13 mouse cellular contexts compared by ENCODE assay signal in genomic region chr7:4972321-4973047, GRCm38 (mm10). TPM values are rescaled to one million over a fixed set of nuclear protein-coding genes. Genes with fewer than 3 reads are reported as not detected.
DNase-seq lines count a peak whose midpoint lies in the region; ATAC-seq and TF ChIP-seq lines count a peak whose summit lies in the region.
"Had no signal": no experiment of that assay in that cellular context is flagged by ENCODE, and none has a peak within 500 bp of the region (broad histone marks: within the 10 kb centered on the region; RNA-seq: fewer than 3 reads in every experiment).

No protein-coding gene starts in this region.

- intact Hi-C loops in gastrocnemius, postnatal 36 days (cut with DNase I), result no loop called here

- TF ChIP-seq CTCF in hindbrain, postnatal 0 days (IDR thresholded peaks at IDR 0.05; ENCODE audit: low read depth), result no peak
- no peak for TF ChIP-seq CTCF in Patski (IDR thresholded peaks at IDR 0.05)

- no peaks in the 10 kb centered on the region for H3K27me3 ChIP-seq in hindbrain, embryonic 15.5 days
- H3K27me3 ChIP-seq in hindbrain, postnatal 0 days (ENCODE audit: insufficient read depth, low read length), result no peaks in the 10 kb centered on the region
- no peaks in the 10 kb centered on the region for H3K27me3 ChIP-seq in Patski
- no peaks in the 10 kb centered on the region for H3K27me3 ChIP-seq in lung, embryonic 15.5 days

- no peak for DNase-seq in hindbrain, postnatal 0 days (ENCODE audit: low spot score)
- DNase-seq in Patski (ENCODE audit: low read depth, low spot score), result peak; percentile 9
- DNase-seq in gastrocnemius, postnatal 36 days, result peak; percentile 68 to 71
- DNase-seq in cerebellum, postnatal 36 days, result no peak
- no peak for DNase-seq in thymus, postnatal 14 days
- DNase-seq in c-Kit-positive CD71-positive TER-119-positive erythroid progenitor cells, embryonic 14.5 days (ENCODE audit: low spot score), result no peak
- DNase-seq: cerebellum, adult 11-12 months; thymus, postnatal 25 days had no signal

- no peaks in the 10 kb centered on the region for H3K4me1 ChIP-seq in hindbrain, embryonic 15.5 days (replicated peaks)
- no peaks in the 10 kb centered on the region for H3K4me1 ChIP-seq in hindbrain, postnatal 0 days (ENCODE audit: insufficient read depth, low read length)
- H3K4me1 ChIP-seq in lung, embryonic 15.5 days, result peaks cover 14% of the 10 kb centered on the region; the same call in 1 of the 2 replicates
- H3K4me1 ChIP-seq: limb, embryonic 13.5 days had no signal

- no peak overlapping the region for H3K9ac ChIP-seq in hindbrain, embryonic 15.5 days
- no peak overlapping the region for H3K9ac ChIP-seq in hindbrain, postnatal 0 days (replicated peaks; ENCODE audit: low read length)
- H3K9ac ChIP-seq in lung, embryonic 15.5 days, result no peak overlapping the region
- H3K9ac ChIP-seq: limb, embryonic 13.5 days had no signal

- H3K9me3 ChIP-seq in hindbrain, embryonic 15.5 days, result no peaks in the 10 kb centered on the region
- no peaks in the 10 kb centered on the region for H3K9me3 ChIP-seq in hindbrain, postnatal 0 days (ENCODE audit: low read length)
- H3K9me3 ChIP-seq in lung, embryonic 15.5 days, result no peaks in the 10 kb centered on the region

- 83% methylated on average over 18 of the region's 18 CpGs for WGBS in hindbrain, embryonic 15.5 days
- 75% methylated on average over 18 of the region's 18 CpGs for WGBS in hindbrain, postnatal 0 days
- 60% methylated on average over 18 of the region's 18 CpGs for WGBS in lung, embryonic 15.5 days

- POLR2A ChIA-PET in Patski (lab: Charles Lee), result no interaction called here

- no peak overlapping the region for H3K4me3 ChIP-seq in hindbrain, embryonic 15.5 days
- no peak overlapping the region for H3K4me3 ChIP-seq in hindbrain, postnatal 0 days (ENCODE audit: low read length)
- no peak overlapping the region for H3K4me3 ChIP-seq in lung, embryonic 15.5 days
- H3K4me3 ChIP-seq: limb, embryonic 13.5 days had no signal

- ATAC-seq in hindbrain, embryonic 15.5 days (ENCODE audit: low FRiP score, low read depth), result peak; percentile 30; the same call in 1 of the 2 replicates
- ATAC-seq in hindbrain, postnatal 0 days, result no peak
- ATAC-seq in Patski, result peak; percentile 92
- ATAC-seq in lung, embryonic 15.5 days (ENCODE audit: borderline replicate concordance, extremely low read depth, low FRiP score, low TSS enrichment), result no peak

- in situ Hi-C loops in Patski (cut with MboI; ENCODE audit: low pct_unique_long_range_greater_than_20kb), result no loop called here

- no peak overlapping the region for H3K4me2 ChIP-seq in hindbrain, embryonic 15.5 days
- no peak overlapping the region for H3K4me2 ChIP-seq in hindbrain, postnatal 0 days (ENCODE audit: low read depth, low read length)
- no peak overlapping the region for H3K4me2 ChIP-seq in lung, embryonic 15.5 days
- H3K4me2 ChIP-seq: limb, embryonic 13.5 days had no signal

- no peak overlapping the region for H3K27ac ChIP-seq in hindbrain, embryonic 15.5 days (replicated peaks)
- H3K27ac ChIP-seq in hindbrain, postnatal 0 days, result no peak overlapping the region
- H3K27ac ChIP-seq in lung, embryonic 15.5 days, result peak overlapping the region; percentile 74
- H3K27ac ChIP-seq: limb, embryonic 13.5 days had no signal

- H3K36me3 ChIP-seq in hindbrain, embryonic 15.5 days, result no peaks in the 10 kb centered on the region
- H3K36me3 ChIP-seq in hindbrain, postnatal 0 days (ENCODE audit: insufficient read depth, low read length), result no peaks in the 10 kb centered on the region
- H3K36me3 ChIP-seq in lung, embryonic 15.5 days, result no peaks in the 10 kb centered on the region
- H3K36me3 ChIP-seq: limb, embryonic 13.5 days had no signal

- CTCF ChIA-PET in Patski (lab: Charles Lee), result interaction anchor here (1.2 kb wide), 1 partner anchor 13 kb away, joined by 3 read pairs; no protein-coding TSS in a partner anchor

RNA-seq across cellular contexts. Expression of gene Sbk3, which starts 1.5 kb away (rescaled TPM):
- polyA plus RNA-seq in hindbrain, embryonic 15.5 days (2015; fragmentation: Nextera tagmentation; extraction: Ambion mirVana), result 0.49 and 0.62 TPM in 2 replicates
- 0.31 and 0.72 TPM in 2 replicates for total RNA-seq in hindbrain, postnatal 0 days (2014; rRNA removed)
- 0.23 and 0.31 TPM in 2 replicates for polyA plus RNA-seq in hindbrain, postnatal 0 days (2015; fragmentation: Nextera tagmentation; extraction: Ambion mirVana)
- polyA plus RNA-seq in Patski (2021), result 0.09 TPM
- 1 to 10 TPM; 1.6 to 1.7 TPM for total RNA-seq in gastrocnemius, postnatal 36 days (2021)
- polyA plus RNA-seq in lung, embryonic 15.5 days (2015; fragmentation: Nextera tagmentation; extraction: Ambion mirVana), result 0.52 and 0.77 TPM in 2 replicates
- total RNA-seq: neutrophil, adult 5-6 weeks had no signal
- polyA plus RNA-seq: hindbrain, embryonic 11.5 days; limb, embryonic 13.5 days had no signal

RNA-seq across cellular contexts. Expression of gene Sbk2, which starts 8.3 kb away (rescaled TPM):
- polyA plus RNA-seq in hindbrain, embryonic 15.5 days (2015; fragmentation: Nextera tagmentation; extraction: Ambion mirVana), result 0.12 and 0.18 TPM in 2 replicates
- total RNA-seq in hindbrain, postnatal 0 days (2014; rRNA removed), result 0.31 TPM in 1 of 2 replicates, not detected in the other
- polyA plus RNA-seq in hindbrain, postnatal 0 days (2015; fragmentation: Nextera tagmentation; extraction: Ambion mirVana), result not detected in 2 replicates
- polyA plus RNA-seq in Patski (2021), result 1.8 TPM
- total RNA-seq in gastrocnemius, postnatal 36 days (2021), result 10 to 100 TPM; 30.5 to 35.8 TPM
- polyA plus RNA-seq in lung, embryonic 15.5 days (2015; fragmentation: Nextera tagmentation; extraction: Ambion mirVana), result 0.39 and 1.2 TPM in 2 replicates
- total RNA-seq: neutrophil, adult 5-6 weeks had no signal

RNA-seq across cellular contexts. Expression of gene Zfp579, which starts 23.5 kb away (rescaled TPM):
- 60.3 and 66.8 TPM in 2 replicates for polyA plus RNA-seq in hindbrain, embryonic 15.5 days (2015; fragmentation: Nextera tagmentation; extraction: Ambion mirVana)
- 65.7 and 113 TPM in 2 replicates for total RNA-seq in hindbrain, postnatal 0 days (2014; rRNA removed)
- polyA plus RNA-seq in hindbrain, postnatal 0 days (2015; fragmentation: Nextera tagmentation; extraction: Ambion mirVana), result 37.4 and 40.2 TPM in 2 replicates
- polyA plus RNA-seq in Patski (2021), result 25.1 TPM
- total RNA-seq in gastrocnemius, postnatal 36 days (2021), result 1 to 10 TPM; 7.8 to 9.5 TPM
- 31.5 and 32.0 TPM in 2 replicates for polyA plus RNA-seq in lung, embryonic 15.5 days (2015; fragmentation: Nextera tagmentation; extraction: Ambion mirVana)

RNA-seq across cellular contexts. Expression of gene Zfp524, which starts 41.7 kb away (rescaled TPM):
- polyA plus RNA-seq in hindbrain, embryonic 15.5 days (2015; fragmentation: Nextera tagmentation; extraction: Ambion mirVana), result 8.1 and 9.2 TPM in 2 replicates
- 4.3 and 7.2 TPM in 2 replicates for total RNA-seq in hindbrain, postnatal 0 days (2014; rRNA removed)
- 4.2 and 5.1 TPM in 2 replicates for polyA plus RNA-seq in hindbrain, postnatal 0 days (2015; fragmentation: Nextera tagmentation; extraction: Ambion mirVana)
- 11.0 TPM for polyA plus RNA-seq in Patski (2021)
- total RNA-seq in gastrocnemius, postnatal 36 days (2021), result 1 to 10 TPM; 6.9 TPM
- 15.8 TPM in 2 replicates for polyA plus RNA-seq in lung, embryonic 15.5 days (2015; fragmentation: Nextera tagmentation; extraction: Ambion mirVana)

RNA-seq across cellular contexts. Expression of gene Fiz1, which starts 42.0 kb away (rescaled TPM):
- polyA plus RNA-seq in hindbrain, embryonic 15.5 days (2015; fragmentation: Nextera tagmentation; extraction: Ambion mirVana), result 41.9 and 44.6 TPM in 2 replicates
- 41.1 and 44.0 TPM in 2 replicates for total RNA-seq in hindbrain, postnatal 0 days (2014; rRNA removed)
- 27.6 and 29.1 TPM in 2 replicates for polyA plus RNA-seq in hindbrain, postnatal 0 days (2015; fragmentation: Nextera tagmentation; extraction: Ambion mirVana)
- polyA plus RNA-seq in Patski (2021), result 31.6 TPM
- 10 to 100 TPM; 20.7 to 22.7 TPM for total RNA-seq in gastrocnemius, postnatal 36 days (2021)
- polyA plus RNA-seq in lung, embryonic 15.5 days (2015; fragmentation: Nextera tagmentation; extraction: Ambion mirVana), result 45.5 and 47.3 TPM in 2 replicates

Comparison
In these comparisons a context has a peak if more than half of its experiments do, and no peak if none do; other contexts are left out.
1. ATAC-seq: peak in hindbrain, embryonic 15.5 days (single experiment) and Patski (single experiment); none in hindbrain, postnatal 0 days (single experiment) and lung, embryonic 15.5 days (single experiment).
2. DNase-seq: peak in Patski (single experiment) and gastrocnemius, postnatal 36 days (2 of 2); none in hindbrain, postnatal 0 days (single experiment), cerebellum, postnatal 36 days (0 of 2), thymus, postnatal 14 days (single experiment) and c-Kit-positive CD71-positive TER-119-positive erythroid progenitor cells, embryonic 14.5 days (single experiment).